Mouse (Mus musculus): Measurements from ENCODE around the gene Gm9733. TPM values are rescaled to one million over a fixed set of nuclear protein-coding genes. Genes with fewer than 3 reads are reported as not detected.
"Not testable (repeated sequence)": the region's sequence is repeated elsewhere in the genome, so short reads cannot be mapped to it uniquely, and the experiment has no call there.

Gm9733 gene
- not detected for total RNA-seq (2021)

DNA sequence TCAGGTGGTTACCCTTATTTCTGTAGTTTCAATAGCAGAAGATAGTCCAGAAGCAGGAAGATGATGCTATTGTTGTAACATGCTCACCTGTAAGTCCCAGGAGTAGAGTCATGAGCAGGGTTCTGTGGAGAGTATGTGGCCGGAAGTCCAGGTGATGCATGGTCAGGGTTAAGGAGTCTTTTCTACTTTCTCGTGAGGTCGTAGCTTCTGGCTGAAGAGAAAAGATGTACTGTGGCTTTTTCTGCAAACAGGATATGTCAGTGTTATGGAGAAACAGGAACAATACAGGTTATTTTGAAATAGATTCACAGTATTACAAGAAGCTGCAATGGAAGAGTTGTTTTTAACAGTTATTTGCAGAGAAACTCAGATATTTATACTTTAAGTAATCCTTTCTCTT, at the start of gene Gm9733:
Gm9733 (minus strand) TSS at position 240 of the 400 bp plus-strand sequence.
- no peak for DNase-seq (ENCODE audit: low spot score in 2 of 2)
- intact Hi-C loops (cut with DNase I) = loop anchor here (5.0 to 10.0 kb wide), 3 partner anchors 125 to 553 kb away; partner anchors contain the start of gene Sirpb1c

DNA sequence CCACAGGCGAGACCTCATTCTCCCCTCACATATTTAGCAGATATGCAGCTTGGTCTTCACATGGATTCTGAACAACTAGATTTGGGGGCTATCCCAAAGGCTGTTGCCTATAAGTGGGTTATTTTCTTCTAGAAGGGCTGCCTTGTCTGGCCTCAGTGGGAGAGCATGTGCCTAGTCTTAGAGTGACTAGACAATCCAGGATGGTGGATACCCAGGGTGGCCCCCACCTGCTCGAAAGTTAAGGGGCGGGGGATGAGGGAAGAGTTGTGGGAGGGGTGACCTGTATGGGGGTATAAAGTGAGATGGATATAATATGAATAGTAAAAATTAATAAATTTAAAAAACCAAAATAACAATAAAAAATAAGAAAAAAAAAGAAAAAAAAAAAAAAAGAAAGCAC, 23.6 kb upstream of the Gm9733 start:
- DNase-seq (ENCODE audit: low spot score in 2 of 2); intact Hi-C loops (cut with DNase I): not testable (repeated sequence)

DNA sequence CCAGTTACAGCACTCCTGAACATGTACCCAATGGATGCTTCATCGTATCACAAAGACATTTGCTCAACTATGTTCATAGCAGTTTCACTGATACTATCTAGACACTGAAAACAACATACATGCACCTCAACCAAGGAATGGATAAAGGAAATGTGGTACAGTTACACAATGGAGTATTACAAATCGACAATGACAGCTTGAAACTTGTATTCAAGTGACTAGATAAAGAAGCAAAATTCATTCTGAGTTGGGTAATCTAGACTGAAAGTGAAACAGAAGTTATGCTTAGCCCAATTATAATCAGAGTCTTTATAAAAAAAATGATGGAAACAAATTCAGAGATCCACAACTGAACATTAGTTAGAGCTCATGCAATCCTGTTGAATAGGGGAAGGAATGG, 18.2 kb upstream of the Gm9733 start:
- intact Hi-C loops (cut with DNase I); DNase-seq (ENCODE audit: low spot score in 2 of 2): not testable (repeated sequence)

DNA sequence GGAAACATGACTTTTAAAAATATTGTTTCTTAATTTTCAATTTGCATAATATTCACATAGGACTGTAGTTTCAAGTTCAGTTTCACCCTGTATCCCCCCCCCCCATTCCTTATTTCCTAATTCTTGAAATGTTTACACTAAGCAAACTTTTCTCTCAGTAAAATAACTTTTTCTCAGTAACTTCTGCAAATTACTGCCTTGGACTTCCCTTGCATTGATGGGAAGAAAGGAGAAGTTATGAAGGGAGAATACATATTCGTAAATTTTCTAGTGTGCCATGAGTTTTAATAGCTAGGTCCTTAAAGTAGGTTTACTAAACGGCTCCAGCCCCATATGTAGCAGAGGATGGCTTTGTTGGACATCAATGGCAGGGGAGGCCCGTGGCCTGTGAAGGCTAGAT, 13.5 kb upstream of the Gm9733 start:
- intact Hi-C loops (cut with DNase I); DNase-seq (ENCODE audit: low spot score in 2 of 2): not testable (repeated sequence)

DNA sequence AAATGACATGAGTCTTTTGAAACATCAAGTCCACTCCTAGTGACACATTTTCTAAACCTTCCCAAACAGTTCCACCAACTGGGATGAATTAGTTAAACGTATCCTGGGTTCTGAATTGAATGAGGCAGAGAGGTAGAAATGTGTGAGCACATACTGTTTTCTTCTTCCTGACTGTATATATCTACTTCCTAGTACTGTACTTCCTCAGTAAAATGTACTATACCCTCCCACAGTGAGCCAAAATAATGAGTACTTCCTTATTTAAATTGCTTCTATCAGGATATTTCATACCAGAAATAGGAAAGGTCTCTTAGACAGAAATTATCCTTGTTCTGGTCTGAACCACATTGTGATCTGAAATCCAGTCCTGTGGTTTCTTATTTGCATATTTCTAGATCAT, 8.2 kb upstream of the Gm9733 start:
- intact Hi-C loops (cut with DNase I) = no loop called here
- no peak for DNase-seq (ENCODE audit: low spot score in 2 of 2)

DNA sequence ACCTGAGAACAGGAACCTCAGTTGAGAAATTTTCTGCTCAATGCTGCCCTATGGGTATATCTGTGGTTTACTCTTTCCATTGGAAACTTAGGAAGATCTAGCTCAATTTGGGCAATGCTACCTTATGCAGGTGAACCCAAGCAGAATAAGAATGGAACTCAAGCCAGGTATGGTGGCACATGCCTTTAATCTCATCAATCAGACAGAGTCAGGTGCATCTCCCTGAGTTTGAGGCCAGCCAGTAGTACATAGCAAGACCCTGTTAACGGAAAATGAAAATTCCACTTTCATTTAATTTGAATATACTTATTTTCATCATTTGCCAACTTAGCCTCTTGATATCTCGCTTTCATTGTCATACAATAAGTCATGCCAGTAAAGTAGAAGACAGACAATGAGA, 2.1 kb upstream of the Gm9733 start:
- intact Hi-C loops (cut with DNase I) = loop anchor here (5.0 to 10.0 kb wide), 3 partner anchors 123 to 551 kb away; partner anchors contain the start of gene Sirpb1c
- DNase-seq (ENCODE audit: low spot score in 2 of 2) = no peak

DNA sequence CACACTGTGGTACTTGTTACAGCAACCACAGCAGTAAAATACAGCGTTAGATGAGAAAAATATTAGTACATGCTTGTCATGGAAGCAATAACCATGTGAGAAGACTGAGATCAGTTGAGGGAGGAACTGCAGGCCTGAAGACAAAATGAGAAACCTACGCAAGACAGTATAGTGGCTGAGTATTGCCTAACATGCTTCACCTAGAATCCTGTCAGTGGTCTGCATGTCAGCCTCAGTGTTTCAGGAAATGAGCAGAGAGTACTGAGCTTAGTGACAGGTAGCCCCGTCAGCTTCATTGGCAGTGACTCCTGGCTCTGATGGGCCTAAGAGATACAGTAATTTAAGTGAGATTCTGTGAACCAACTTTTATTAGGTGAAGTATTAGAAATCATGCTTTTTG, 557 bp downstream of the Gm9733 start:
- intact Hi-C loops (cut with DNase I) = loop anchor here (5.0 to 10.0 kb wide), 3 partner anchors 126 to 553 kb away; partner anchors contain the start of gene Sirpb1c
- DNase-seq (ENCODE audit: low spot score in 2 of 2) = no peak

DNA sequence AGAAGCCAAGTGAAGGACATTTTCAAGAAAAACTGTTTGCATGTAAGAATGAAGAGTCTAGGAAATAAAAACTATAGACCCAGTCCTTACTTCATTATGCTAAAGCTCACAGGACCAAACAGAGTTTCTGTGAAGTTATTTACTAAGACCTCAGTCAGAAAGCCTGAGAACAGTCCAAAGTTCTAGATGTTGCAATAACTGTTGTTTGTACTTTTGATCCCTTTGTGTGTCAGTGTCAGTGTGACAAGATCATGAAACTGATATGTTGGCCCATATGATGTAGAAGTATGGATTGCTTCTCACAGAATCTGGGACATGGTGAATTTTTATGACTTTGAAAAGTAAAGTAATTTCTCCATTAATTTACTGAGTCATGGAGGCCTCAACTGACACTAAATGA, 2.6 kb downstream of the Gm9733 start:
- intact Hi-C loops (cut with DNase I) = no loop called here
- DNase-seq (ENCODE audit: low spot score in 2 of 2) = no peak

DNA sequence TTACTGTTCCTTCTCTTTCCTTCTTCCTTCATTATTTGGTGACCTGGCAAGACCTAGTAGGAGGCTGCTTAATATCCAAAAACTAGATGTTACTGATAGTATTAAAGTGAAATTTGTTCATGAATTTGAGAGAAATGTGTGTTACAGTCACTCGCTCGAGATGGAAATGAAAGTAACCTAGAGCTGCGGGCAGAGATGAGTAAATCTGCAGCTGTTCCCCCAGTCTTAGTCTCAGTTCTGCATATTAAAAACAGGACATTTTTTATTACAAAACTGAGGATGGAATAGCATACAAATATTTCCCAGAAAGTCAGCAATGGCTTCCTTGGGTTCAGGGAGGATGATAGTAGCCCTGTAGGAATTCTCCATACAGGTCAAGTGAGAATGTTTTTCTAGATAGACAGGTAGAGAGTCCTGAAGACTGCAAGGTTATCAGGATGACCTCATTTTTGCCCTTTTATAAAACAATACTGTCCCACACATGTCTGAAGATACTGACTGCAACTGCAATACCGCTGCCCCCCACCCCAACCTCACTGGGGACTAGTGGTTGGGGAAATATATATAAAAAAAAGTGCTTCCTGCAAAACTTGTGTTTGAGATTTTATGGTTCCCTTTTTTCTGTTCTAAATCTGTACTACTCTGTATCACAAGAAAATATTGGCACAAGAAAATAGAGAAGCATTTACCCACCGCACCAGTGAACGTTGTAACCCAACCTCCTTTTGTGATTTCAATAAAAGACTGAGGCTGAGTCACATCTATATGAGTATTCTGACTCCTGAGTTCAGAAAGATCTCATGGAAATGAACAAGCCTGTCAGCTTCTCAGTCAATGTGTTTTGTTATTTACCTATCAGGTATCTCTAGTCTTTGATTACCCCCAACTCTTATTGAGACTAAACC, 47.4 kb downstream of the Gm9733 start:
- intact Hi-C loops (cut with DNase I) = no loop called here
- DNase-seq (ENCODE audit: low spot score in 2 of 2) = no peak

DNA sequence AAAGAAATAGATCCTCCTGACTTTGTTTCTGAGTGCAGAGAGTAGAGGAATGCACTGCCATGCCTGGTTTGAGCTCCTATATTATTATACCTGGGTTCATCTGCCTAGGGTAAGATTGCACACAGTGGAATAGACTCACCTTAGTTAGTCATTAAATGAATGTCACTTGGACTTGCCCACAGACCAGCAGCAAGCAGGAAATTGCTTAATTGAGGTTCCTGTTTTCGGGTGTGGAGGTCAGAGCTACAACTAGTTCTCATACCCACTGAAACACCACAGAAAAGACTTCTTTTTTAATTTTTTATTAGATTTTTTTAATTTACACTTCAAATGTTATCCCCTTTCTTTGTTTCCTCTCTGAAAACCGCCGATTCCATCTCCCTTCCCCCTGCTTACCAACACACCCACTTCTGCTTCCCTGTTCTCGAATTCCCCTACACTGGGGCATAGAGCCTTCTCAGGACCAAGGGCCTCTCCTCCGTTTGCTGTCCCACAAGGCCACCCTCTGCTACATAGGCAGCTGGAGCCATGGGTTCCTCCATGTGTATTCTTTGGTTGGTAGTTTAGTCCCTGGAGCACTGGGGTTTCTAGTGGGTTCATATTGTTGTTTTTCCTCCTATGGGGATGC, 56.1 kb downstream of the Gm9733 start:
- intact Hi-C loops (cut with DNase I) = no loop called here
- DNase-seq (ENCODE audit: low spot score in 2 of 2) = no peak

DNA sequence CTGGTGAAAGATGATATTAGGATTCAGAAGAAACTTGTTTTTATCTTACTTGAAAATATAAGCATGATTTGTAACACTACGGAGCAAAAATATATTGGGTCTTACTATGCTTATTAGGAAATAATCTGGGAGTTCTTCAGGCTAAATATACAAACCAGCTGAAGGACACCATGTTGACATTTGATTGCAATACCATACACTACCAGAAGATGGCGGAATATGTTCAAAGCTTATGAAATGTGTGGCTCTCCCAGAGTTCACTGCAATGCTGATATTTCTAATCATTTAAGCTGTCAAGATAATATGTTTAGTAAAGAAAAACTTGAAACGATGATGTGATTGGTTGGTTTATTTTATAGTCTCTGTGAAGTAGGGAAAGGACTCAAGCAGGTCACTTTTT, 67.7 kb downstream of the Gm9733 start:
- intact Hi-C loops (cut with DNase I) = loop anchor here (5.0 kb wide), 1 partner anchor 778 kb away; no protein-coding TSS in a partner anchor
- no peak for DNase-seq (ENCODE audit: low spot score in 2 of 2)

DNA sequence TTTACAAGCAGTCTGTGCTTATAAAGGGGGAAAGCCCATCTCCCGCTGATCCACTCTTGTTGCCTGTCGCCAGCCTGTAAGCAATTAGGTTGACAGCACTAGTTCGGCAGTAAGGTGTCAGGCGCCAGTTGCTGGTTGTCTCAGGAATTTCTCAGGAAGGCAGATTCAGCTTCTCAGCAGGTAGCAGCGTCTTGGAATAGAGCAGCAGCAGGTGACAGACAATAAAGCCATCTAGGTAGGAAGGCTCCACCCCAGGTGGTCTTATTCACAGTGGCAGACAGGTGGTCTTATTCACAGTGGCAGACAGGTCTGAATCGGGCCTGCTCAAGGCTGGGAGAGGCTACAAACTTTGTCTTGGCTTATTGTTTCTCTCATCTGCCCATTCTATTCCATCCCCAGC, 76.4 kb downstream of the Gm9733 start:
- DNase-seq (ENCODE audit: low spot score in 2 of 2) = no peak
- intact Hi-C loops (cut with DNase I) = no loop called here

Other genes with a start within 250 kb of the Gm9733 start
- gene Sirpb1a, start 94.2 kb upstream of the Gm9733 start, total RNA-seq (2021) = not detected
- gene Sirpb1b, start 242.8 kb upstream of the Gm9733 start, total RNA-seq (2021) = not detected

Measured in left cerebral cortex, postnatal 36 days (tissue).